Mouse (Mus musculus): ENCODE data around the gene Nanp. TPM values are rescaled to one million over a fixed set of nuclear protein-coding genes. Genes with fewer than 3 reads are reported as not detected.

Nanp gene
- total and polyA plus RNA-seq, 3 experiments = 15.6 to 33.0 (median 30.8) TPM

DNA sequence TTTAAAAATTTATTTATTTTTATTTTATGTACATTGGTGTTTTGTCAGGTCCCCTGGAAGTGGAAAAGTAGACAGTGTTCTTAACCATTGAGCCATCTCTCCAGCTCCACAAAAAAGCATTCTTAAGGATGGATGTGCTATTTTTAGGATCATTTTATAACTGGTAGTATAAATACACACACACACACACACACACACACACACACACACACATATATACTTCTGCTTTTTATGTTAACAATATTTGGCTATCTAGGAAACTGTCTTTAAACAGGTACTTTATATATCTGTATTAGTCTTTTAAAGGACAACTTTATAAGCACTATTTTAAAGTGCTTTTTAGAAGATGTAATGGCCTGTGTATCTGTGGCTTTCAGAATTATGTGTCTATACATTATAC, 57.1 kb downstream of the Nanp start:
- H3K27ac ChIP-seq (ENCODE audit: insufficient read depth, low read depth) = no peak overlapping the region

DNA sequence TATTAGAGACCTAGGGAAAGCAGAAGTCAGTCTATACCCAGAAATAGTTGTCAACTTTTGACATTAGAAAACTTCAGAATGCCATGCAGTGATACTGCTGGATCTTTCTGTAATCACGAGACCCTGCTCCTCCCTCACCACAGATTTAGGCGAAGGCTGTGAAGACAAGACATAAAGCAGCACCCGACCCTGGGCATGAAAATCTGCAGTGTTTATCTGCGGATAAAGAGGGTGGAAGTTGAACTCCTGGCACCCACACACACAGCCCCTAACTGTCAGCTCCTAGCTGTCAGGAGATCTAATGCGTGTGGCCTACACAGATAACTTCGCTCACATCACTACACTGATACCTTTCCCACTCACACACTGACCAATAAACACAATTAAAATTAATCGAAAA, 57.7 kb downstream of the Nanp start:
- Histone ChIP-seq H3K4me2 (ENCODE audit: insufficient read depth, low read depth, poor library complexity, severe bottlenecking) (no peak overlapping the region), H3K9me3 (replicated peaks; ENCODE audit: low read length) (no peaks in the 10 kb centered on the region), H3K27ac (ENCODE audit: insufficient read depth, low read depth) (no peak overlapping the region), H3K4me1 (ENCODE audit: control insufficient read depth in 1 of 2, insufficient read depth in 2 of 2) (no peaks in the 10 kb centered on the region), H3K4me3 (replicated peaks in 1 of 3; ENCODE audit: low read depth in 2 of 3, low read length in 2 of 3, poor library complexity in 1 of 3) (no peak overlapping the region), H3K9ac (ENCODE audit: insufficient read depth, low read depth) (no peak overlapping the region), H3K36me3 (replicated peaks in 1 of 2; ENCODE audit: control insufficient read depth in 1 of 2, insufficient read depth in 1 of 2, low read length in 1 of 2) (no peaks in the 10 kb centered on the region), H3K27me3 (replicated peaks) (no peaks in the 10 kb centered on the region), H3K79me2 (replicated peaks; ENCODE audit: control insufficient read depth, extremely low read depth, insufficient read depth, poor library complexity, severe bottlenecking) (no peaks in the 10 kb centered on the region; the same call in 1 of the 2 replicates)
- DNase-seq (ENCODE audit: extremely low read depth) = no peak
- dilution Hi-C loops (cut with MboI; ENCODE audit: extremely low pct_ligation_motif_present, extremely low pct_unique_long_range_greater_than_20kb, low sequenced_read_pairs) (no loop called here), in situ Hi-C loops (cut with MboI; ENCODE audit: low pct_ligation_motif_present, low pct_unique_long_range_greater_than_20kb, low sequenced_read_pairs) (no loop called here)
- TF ChIP-seq POLR2AphosphoS2 (IDR thresholded peaks at IDR 0.05; ENCODE audit: low read depth, low read length) (no peak), EP300 (IDR thresholded peaks at IDR 0.05; ENCODE audit: low read length) (no peak), ZMIZ1 (IDR thresholded peaks at IDR 0.05; ENCODE audit: low read depth, low read length) (no peak), PAX5 (IDR thresholded peaks at IDR 0.05; ENCODE audit: low read length) (no peak), E2F4 (IDR thresholded peaks at IDR 0.05; ENCODE audit: insufficient replicate concordance, low read depth, low read length) (no peak), HCFC1 (IDR thresholded peaks at IDR 0.05; ENCODE audit: low read depth, low read length) (no peak), TCF12 (IDR thresholded peaks at IDR 0.05; ENCODE audit: low read depth, low read length) (no peak)

More for the DNA sequence above, 57.1 kb downstream of the Nanp start:
- in situ Hi-C loops (cut with MboI; ENCODE audit: low pct_ligation_motif_present, low pct_unique_long_range_greater_than_20kb, low sequenced_read_pairs) = no loop called here
- Histone ChIP-seq H3K4me1 (ENCODE audit: control insufficient read depth in 1 of 2, insufficient read depth in 2 of 2) (no peaks in the 10 kb centered on the region), H3K79me2 (replicated peaks; ENCODE audit: control insufficient read depth, extremely low read depth, insufficient read depth, poor library complexity, severe bottlenecking) (no peaks in the 10 kb centered on the region; the same call in 1 of the 2 replicates), H3K36me3 (replicated peaks in 1 of 2; ENCODE audit: control insufficient read depth in 1 of 2, insufficient read depth in 1 of 2, low read length in 1 of 2) (no peaks in the 10 kb centered on the region), H3K4me2 (ENCODE audit: insufficient read depth, low read depth, poor library complexity, severe bottlenecking) (no peak overlapping the region), H3K4me3 (replicated peaks in 1 of 3; ENCODE audit: low read depth in 2 of 3, low read length in 2 of 3, poor library complexity in 1 of 3) (no peak overlapping the region), H3K9ac (ENCODE audit: insufficient read depth, low read depth) (no peak overlapping the region), H3K9me3 (replicated peaks; ENCODE audit: low read length) (no peaks in the 10 kb centered on the region), H3K27me3 (replicated peaks) (no peaks in the 10 kb centered on the region)
- DNase-seq (ENCODE audit: extremely low read depth) = no peak
- TF ChIP-seq POLR2AphosphoS2 (IDR thresholded peaks at IDR 0.05; ENCODE audit: low read depth, low read length) = no peak
- no peak for TF ChIP-seq SMC3 (IDR thresholded peaks at IDR 0.05; ENCODE audit: low read depth, low read length)
- no peak for TF ChIP-seq JUN (IDR thresholded peaks at IDR 0.05; ENCODE audit: insufficient read depth, low read depth, low read length)
- TF ChIP-seq USF2 (conservative IDR thresholded peaks at IDR 0.05; ENCODE audit: low read depth, low read length) = no peak
- TF ChIP-seq IRF4 (IDR thresholded peaks at IDR 0.05; ENCODE audit: low read depth, low read length) = no peak
- no peak for TF ChIP-seq CHD1 (IDR thresholded peaks at IDR 0.05; ENCODE audit: low read depth, low read length)
- TF ChIP-seq ZMIZ1 (IDR thresholded peaks at IDR 0.05; ENCODE audit: low read depth, low read length) = no peak
- dilution Hi-C loops (cut with MboI; ENCODE audit: extremely low pct_ligation_motif_present, extremely low pct_unique_long_range_greater_than_20kb, low sequenced_read_pairs) = no loop called here

DNA sequence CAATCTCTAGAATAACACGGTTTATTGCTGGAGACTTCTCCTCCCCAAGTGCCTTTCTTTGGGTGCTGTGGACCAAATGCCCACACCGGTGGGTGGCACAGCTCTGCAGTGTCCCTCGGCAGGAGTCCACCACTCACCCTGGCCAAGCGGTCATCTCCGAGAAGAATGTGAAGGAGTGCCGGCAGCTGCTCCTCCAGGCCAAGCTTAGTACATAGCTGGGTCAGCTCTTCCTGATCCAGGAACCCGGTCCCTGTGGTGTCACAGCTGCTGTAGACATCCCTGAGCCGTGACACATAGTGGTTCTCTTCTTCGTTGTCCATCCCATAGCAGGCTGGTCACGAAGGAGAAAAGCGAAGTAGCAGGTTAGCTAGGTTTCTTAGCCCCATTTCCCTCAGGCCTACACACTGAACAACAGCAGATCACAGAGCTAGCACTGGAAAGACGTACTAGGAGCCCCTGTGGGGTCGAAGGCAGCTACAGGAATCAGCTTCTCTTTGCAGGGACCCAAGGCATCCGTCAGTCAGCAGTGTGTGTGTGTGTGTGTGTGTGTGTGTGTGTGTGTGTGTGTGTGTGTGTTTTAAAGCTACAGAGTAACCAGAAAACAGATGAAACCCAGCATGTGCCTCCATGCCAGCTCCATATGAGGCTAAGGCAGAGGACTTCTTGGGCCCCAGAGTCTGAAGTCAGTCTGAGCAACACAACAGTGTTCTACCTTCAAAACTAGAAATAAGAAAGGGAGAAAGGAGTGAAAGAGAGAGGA, 59.2 kb downstream of the Nanp start:
- Histone ChIP-seq H3K36me3 (replicated peaks in 1 of 2; ENCODE audit: control insufficient read depth in 1 of 2, insufficient read depth in 1 of 2, low read length in 1 of 2) (peaks cover 0 to 3% of the 10 kb centered on the region in 2 experiments), H3K27ac (ENCODE audit: insufficient read depth, low read depth) (no peak overlapping the region), H3K9me3 (replicated peaks; ENCODE audit: low read length) (no peaks in the 10 kb centered on the region), H3K4me2 (ENCODE audit: insufficient read depth, low read depth, poor library complexity, severe bottlenecking) (no peak overlapping the region), H3K4me3 (replicated peaks in 1 of 3; ENCODE audit: low read depth in 2 of 3, low read length in 2 of 3, poor library complexity in 1 of 3) (no peak overlapping the region), H3K9ac (ENCODE audit: insufficient read depth, low read depth) (no peak overlapping the region), H3K79me2 (replicated peaks; ENCODE audit: control insufficient read depth, extremely low read depth, insufficient read depth, poor library complexity, severe bottlenecking) (no peaks in the 10 kb centered on the region; the same call in 1 of the 2 replicates), H3K27me3 (replicated peaks) (no peaks in the 10 kb centered on the region), H3K4me1 (ENCODE audit: control insufficient read depth in 1 of 2, insufficient read depth in 2 of 2) (peaks cover 1 to 2% of the 10 kb centered on the region in 2 experiments; a peak in 1 of 4 replicates)
- in situ Hi-C loops (cut with MboI; ENCODE audit: low pct_ligation_motif_present, low pct_unique_long_range_greater_than_20kb, low sequenced_read_pairs) (no loop called here), dilution Hi-C loops (cut with MboI; ENCODE audit: extremely low pct_ligation_motif_present, extremely low pct_unique_long_range_greater_than_20kb, low sequenced_read_pairs) (no loop called here)
- no peak for DNase-seq (ENCODE audit: extremely low read depth)
- TF ChIP-seq HCFC1 (IDR thresholded peaks at IDR 0.05; ENCODE audit: low read depth, low read length) (no peak), MAFK (IDR thresholded peaks at IDR 0.05; ENCODE audit: insufficient replicate concordance, low read length) (no peak), CHD1 (IDR thresholded peaks at IDR 0.05; ENCODE audit: low read depth, low read length) (no peak), CTCF (conservative IDR thresholded peaks at IDR 0.05 in 1 of 2, IDR thresholded peaks at IDR 0.05 in 1 of 2; ENCODE audit: low read depth in 2 of 2, low read length in 2 of 2) (no peak), POLR2AphosphoS2 (IDR thresholded peaks at IDR 0.05; ENCODE audit: low read depth, low read length) (no peak), E2F4 (IDR thresholded peaks at IDR 0.05; ENCODE audit: insufficient replicate concordance, low read depth, low read length) (no peak), USF1 (IDR thresholded peaks at IDR 0.05; ENCODE audit: low read depth, low read length) (no peak), ELF1 (IDR thresholded peaks at IDR 0.05; ENCODE audit: low read depth, low read length) (no peak), JUND (conservative IDR thresholded peaks at IDR 0.05; ENCODE audit: low read depth, low read length) (no peak), KAT2A (IDR thresholded peaks at IDR 0.05; ENCODE audit: insufficient replicate concordance, low read length) (no peak), BHLHE40 (IDR thresholded peaks at IDR 0.05; ENCODE audit: low read depth, low read length) (no peak), TCF12 (IDR thresholded peaks at IDR 0.05; ENCODE audit: low read depth, low read length) (no peak), MXI1 (IDR thresholded peaks at IDR 0.05; ENCODE audit: low read depth, low read length) (no peak), RCOR1 (conservative IDR thresholded peaks at IDR 0.05; ENCODE audit: low read depth, low read length) (no peak), ZC3H11A (IDR thresholded peaks at IDR 0.05; ENCODE audit: low read depth, low read length) (no peak), MYC (IDR thresholded peaks at IDR 0.05; ENCODE audit: low read depth, low read length) (no peak), ETS1 (conservative IDR thresholded peaks at IDR 0.05; ENCODE audit: low read depth, low read length) (no peak)

All from CH12.LX (cell line).